Mouse (Mus musculus): ENCODE data around the gene Ulk4. TPM values are rescaled to one million over a fixed set of nuclear protein-coding genes. Genes with fewer than 3 reads are reported as not detected.

The Ulk4 gene
- polyA plus RNA-seq, 1 experiment = 2.9 TPM

GRCm38 (mm10) chr9:121239571-121239970 is 37.4 kb downstream of the Ulk4 start:
- no peak overlapping the region for H3K4me3 ChIP-seq (ENCODE audit: control insufficient read depth, insufficient read depth, low read length)
- H3K27ac ChIP-seq (ENCODE audit: control insufficient read depth, insufficient read depth, low read length) = no peak overlapping the region
- no peaks in the 10 kb centered on the region for H3K27me3 ChIP-seq (ENCODE audit: control insufficient read depth, insufficient read depth, low read length)
- H3K36me3 ChIP-seq (ENCODE audit: control insufficient read depth, insufficient read depth, low read length) = no peaks in the 10 kb centered on the region
- 88% methylated on average over 6 of the region's 6 CpGs for WGBS
- no peaks in the 10 kb centered on the region for H3K4me1 ChIP-seq (replicated peaks; ENCODE audit: control insufficient read depth, insufficient read depth, low read length)
- TF ChIP-seq POLR2A (IDR thresholded peaks at IDR 0.05; ENCODE audit: control insufficient read depth, extremely low read depth, insufficient read depth, low read length, poor library complexity) = no peak
- TF ChIP-seq CTCF (IDR thresholded peaks at IDR 0.05; ENCODE audit: borderline replicate concordance, control insufficient read depth, extremely low read depth, insufficient read depth, low read length, poor library complexity) = no peak
- no peak for DNase-seq

- no peak for DNase-seq
- TF ChIP-seq POLR2A (IDR thresholded peaks at IDR 0.05; ENCODE audit: control insufficient read depth, extremely low read depth, insufficient read depth, low read length, poor library complexity) (no peak), CTCF (IDR thresholded peaks at IDR 0.05; ENCODE audit: borderline replicate concordance, control insufficient read depth, extremely low read depth, insufficient read depth, low read length, poor library complexity) (no peak)
- WGBS = 92% methylated on average over 11 of the region's 11 CpGs
- Histone ChIP-seq H3K27ac (ENCODE audit: control insufficient read depth, insufficient read depth, low read length) (no peak overlapping the region), H3K4me1 (replicated peaks; ENCODE audit: control insufficient read depth, insufficient read depth, low read length) (no peaks in the 10 kb centered on the region), H3K27me3 (ENCODE audit: control insufficient read depth, insufficient read depth, low read length) (no peaks in the 10 kb centered on the region), H3K36me3 (ENCODE audit: control insufficient read depth, insufficient read depth, low read length) (no peaks in the 10 kb centered on the region), H3K4me3 (ENCODE audit: control insufficient read depth, insufficient read depth, low read length) (no peak overlapping the region)
Measured at GRCm38 (mm10) chr9:121218636-121219035, 58.4 kb downstream of the Ulk4 start.

- DNase-seq = no peak
- Histone ChIP-seq H3K27me3 (ENCODE audit: control insufficient read depth, insufficient read depth, low read length) (no peaks in the 10 kb centered on the region), H3K4me3 (ENCODE audit: control insufficient read depth, insufficient read depth, low read length) (no peak overlapping the region), H3K4me1 (replicated peaks; ENCODE audit: control insufficient read depth, insufficient read depth, low read length) (no peaks in the 10 kb centered on the region), H3K27ac (ENCODE audit: control insufficient read depth, insufficient read depth, low read length) (no peak overlapping the region), H3K36me3 (ENCODE audit: control insufficient read depth, insufficient read depth, low read length) (no peaks in the 10 kb centered on the region)
- no peak for TF ChIP-seq POLR2A (IDR thresholded peaks at IDR 0.05; ENCODE audit: control insufficient read depth, extremely low read depth, insufficient read depth, low read length, poor library complexity)
- TF ChIP-seq CTCF (IDR thresholded peaks at IDR 0.05; ENCODE audit: borderline replicate concordance, control insufficient read depth, extremely low read depth, insufficient read depth, low read length, poor library complexity) = no peak
- 82% methylated on average over 10 of the region's 10 CpGs for whole genome bisulfite sequencing
Measured at GRCm38 (mm10) chr9:121218230-121218629, 58.8 kb downstream of the Ulk4 start.

- H3K27ac ChIP-seq (ENCODE audit: control insufficient read depth, insufficient read depth, low read length) = no peak overlapping the region
- H3K36me3 ChIP-seq (ENCODE audit: control insufficient read depth, insufficient read depth, low read length) = no peaks in the 10 kb centered on the region
- H3K4me3 ChIP-seq (ENCODE audit: control insufficient read depth, insufficient read depth, low read length) = no peak overlapping the region
- 0 out of 2 replicates have a peak, but pooled peaks cover under 1% of the 10 kb centered on the region for H3K4me1 ChIP-seq (replicated peaks; ENCODE audit: control insufficient read depth, insufficient read depth, low read length)
- 90% methylated on average over 10 of the region's 10 CpGs for WGBS
- TF ChIP-seq POLR2A (IDR thresholded peaks at IDR 0.05; ENCODE audit: control insufficient read depth, extremely low read depth, insufficient read depth, low read length, poor library complexity) (no peak), CTCF (IDR thresholded peaks at IDR 0.05; ENCODE audit: borderline replicate concordance, control insufficient read depth, extremely low read depth, insufficient read depth, low read length, poor library complexity) (no peak)
- H3K27me3 ChIP-seq (ENCODE audit: control insufficient read depth, insufficient read depth, low read length) = no peaks in the 10 kb centered on the region
- DNase-seq = no peak
Measured at GRCm38 (mm10) chr9:121217742-121218141, 59.3 kb downstream of the Ulk4 start.

GRCm38 (mm10) chr9:121216536-121217320 is 60.3 kb downstream of the Ulk4 start:
- Histone ChIP-seq H3K4me3 (ENCODE audit: control insufficient read depth, insufficient read depth, low read length) (no peak overlapping the region), H3K4me1 (replicated peaks; ENCODE audit: control insufficient read depth, insufficient read depth, low read length) (0 out of 2 replicates have a peak, but pooled peaks cover 3% of the 10 kb centered on the region), H3K36me3 (ENCODE audit: control insufficient read depth, insufficient read depth, low read length) (no peaks in the 10 kb centered on the region), H3K27ac (ENCODE audit: control insufficient read depth, insufficient read depth, low read length) (no peak overlapping the region), H3K27me3 (ENCODE audit: control insufficient read depth, insufficient read depth, low read length) (no peaks in the 10 kb centered on the region)
- WGBS = 89% methylated on average over 20 of the region's 20 CpGs
- TF ChIP-seq POLR2A (IDR thresholded peaks at IDR 0.05; ENCODE audit: control insufficient read depth, extremely low read depth, insufficient read depth, low read length, poor library complexity) (no peak), CTCF (IDR thresholded peaks at IDR 0.05; ENCODE audit: borderline replicate concordance, control insufficient read depth, extremely low read depth, insufficient read depth, low read length, poor library complexity) (no peak)
- no peak for DNase-seq

GRCm38 (mm10) chr9:121215349-121216000 is 61.5 kb downstream of the Ulk4 start:
- peak; percentile 68 for DNase-seq
- Histone ChIP-seq H3K27ac (ENCODE audit: control insufficient read depth, insufficient read depth, low read length) (no peak overlapping the region), H3K4me3 (ENCODE audit: control insufficient read depth, insufficient read depth, low read length) (no peak overlapping the region), H3K27me3 (ENCODE audit: control insufficient read depth, insufficient read depth, low read length) (no peaks in the 10 kb centered on the region), H3K4me1 (replicated peaks; ENCODE audit: control insufficient read depth, insufficient read depth, low read length) (0 out of 2 replicates have a peak, but pooled peaks cover 3% of the 10 kb centered on the region), H3K36me3 (ENCODE audit: control insufficient read depth, insufficient read depth, low read length) (no peaks in the 10 kb centered on the region)
- 39% methylated on average over 3 of the region's 3 CpGs for WGBS
- TF ChIP-seq CTCF (IDR thresholded peaks at IDR 0.05; ENCODE audit: borderline replicate concordance, control insufficient read depth, extremely low read depth, insufficient read depth, low read length, poor library complexity) = peak; percentile 88
- no peak for TF ChIP-seq POLR2A (IDR thresholded peaks at IDR 0.05; ENCODE audit: control insufficient read depth, extremely low read depth, insufficient read depth, low read length, poor library complexity)

Measured in thymus, adult 2 months (tissue).